Mouse (Mus musculus) kidney, postnatal 0 days (tissue): ENCODE data around the gene Klhl42. TPM values are rescaled to one million over a fixed set of nuclear protein-coding genes. Genes with fewer than 3 reads are reported as not detected.

Experiments
- ATAC-seq: fragments of 200-750 bp; cut with Nextera tagmentation; replicated peaks from 2 replicates; pipeline ENCODE4 v1.8.0; 2017; ENCODE audit warnings: low read depth, moderate number of reproducible peaks, moderate TSS enrichment, moderate library complexity; ENCODE audit not compliant: low FRiP score
- DNase-seq: peaks from one replicate; pipeline ENCODE4 v3.0.0-alpha.2; 2016; ENCODE audit warnings: low spot score
- H3K27ac ChIP-seq: fragments of 300-500 bp; sonication (generic); 2 replicates; pipeline ENCODE4 v1.5.1; 2014; ENCODE audit warnings: mild to moderate bottlenecking
- H3K27me3 ChIP-seq: fragments of 300-500 bp; sonication (generic); 2 replicates; pipeline ENCODE4 v1.6.1; 2014; ENCODE audit warnings: low read length, mixed read lengths; ENCODE audit not compliant: insufficient read depth
- H3K36me3 ChIP-seq: fragments of 300-500 bp; sonication (generic); 2 replicates; pipeline ENCODE4 v1.6.1; 2014; ENCODE audit warnings: low read length, mixed read lengths; ENCODE audit not compliant: insufficient read depth
- H3K4me1 ChIP-seq: fragments of 300-500 bp; sonication (generic); replicated peaks from 2 replicates; pipeline ENCODE4 v1.6.1; 2014; ENCODE audit warnings: antibody characterized with exemption, low read length, mixed read lengths; ENCODE audit not compliant: insufficient read depth
- H3K4me2 ChIP-seq: fragments of 300-500 bp; sonication (generic); 2 replicates; pipeline ENCODE4 v1.6.1; 2014; ENCODE audit warnings: mild to moderate bottlenecking, low read length, moderate library complexity, mixed read lengths
- H3K4me3 ChIP-seq: fragments of 300-500 bp; sonication (generic); replicated peaks from 2 replicates; pipeline ENCODE4 v1.5.1; 2014; ENCODE audit warnings: low read depth, low read length
- H3K9ac ChIP-seq: fragments of 300-500 bp; sonication (generic); 2 replicates; pipeline ENCODE4 v1.6.1; 2014; ENCODE audit warnings: low read depth, low read length
- H3K9me3 ChIP-seq: fragments of 300-500 bp; sonication (generic); replicated peaks from 2 replicates; pipeline ENCODE4 v1.6.1; 2016; ENCODE audit warnings: low read length, inconsistent platforms, mixed read lengths
- CTCF ChIP-seq: IDR thresholded peaks from 2 replicates; pipeline ENCODE4 v1.5.1; 2016; ENCODE audit warnings: antibody characterized with exemption, low read depth, mild to moderate bottlenecking, moderate library complexity
- WGBS: fragments of 180-500 bp; shearing (Covaris S2); extraction: QIAGEN DNeasy Blood & Tissue Kit; methylation state at CpG from one replicate; pipeline ENCODE4 v1.1.7; 2014; 5-methylcytosine and 5-hydroxymethylcytosine counted together
- polyA plus RNA-seq: library from polyadenylated mRNA; unstranded; fragments of >200 nt; fragmentation: Nextera tagmentation; extraction: Ambion mirVana; gene quantifications from 2 replicates; pipeline ENCODE4 v1.2.1, GENCODE M21; 2015

Klhl42 gene
- 5.7 and 6.0 TPM in 2 replicates for polyA plus RNA-seq

- Histone ChIP-seq H3K9ac (peak within 1 kb of the TSS; percentile 79), H3K4me3 (peak within 1 kb of the TSS; percentile 84), H3K4me2 (peak within 1 kb of the TSS; percentile 99), H3K36me3 (no peaks in the 10 kb centered on the region), H3K27me3 (no peaks in the 10 kb centered on the region), H3K4me1 (peaks cover 8% of the 10 kb centered on the region; the same call in 1 of the 2 replicates), H3K27ac (peak within 1 kb of the TSS; percentile 83), H3K9me3 (no peaks in the 10 kb centered on the region)
- peak; percentile 87 for ATAC-seq
- TF ChIP-seq CTCF = no peak
- WGBS = under 1% methylated on average over 95 of the region's 99 CpGs
- peak; percentile 82 for DNase-seq
Measured at GRCm38 (mm10) chr6:147091136-147092120, at the start of gene Klhl42. TSS of gene Klhl42 (plus strand) at chr6:147091379.

- TF ChIP-seq CTCF = peak; percentile 40; the same call in 1 of the 2 replicates
- peak within 1 kb of the TSS; percentile 98 for H3K4me3 ChIP-seq
- no peaks in the 10 kb centered on the region for H3K27me3 ChIP-seq
- ATAC-seq = peak; percentile 98
- H3K9ac ChIP-seq = peak within 1 kb of the TSS; percentile 94
- peaks cover 15% of the 10 kb centered on the region for H3K36me3 ChIP-seq
- no peaks in the 10 kb centered on the region for H3K9me3 ChIP-seq
- H3K4me2 ChIP-seq = peak within 1 kb of the TSS; percentile 69
- WGBS = 5% methylated on average over 66 of the region's 66 CpGs
- H3K27ac ChIP-seq = peak within 1 kb of the TSS; percentile 86
- DNase-seq = peak; percentile 96
- peaks cover 8% of the 10 kb centered on the region; the same call in 1 of the 2 replicates for H3K4me1 ChIP-seq
Measured at GRCm38 (mm10) chr6:147042291-147043290, 48.6 kb upstream of the Klhl42 start, which contains the start of gene Mrps35. TSS of gene Mrps35 (plus strand) at chr6:147042764.

DNA sequence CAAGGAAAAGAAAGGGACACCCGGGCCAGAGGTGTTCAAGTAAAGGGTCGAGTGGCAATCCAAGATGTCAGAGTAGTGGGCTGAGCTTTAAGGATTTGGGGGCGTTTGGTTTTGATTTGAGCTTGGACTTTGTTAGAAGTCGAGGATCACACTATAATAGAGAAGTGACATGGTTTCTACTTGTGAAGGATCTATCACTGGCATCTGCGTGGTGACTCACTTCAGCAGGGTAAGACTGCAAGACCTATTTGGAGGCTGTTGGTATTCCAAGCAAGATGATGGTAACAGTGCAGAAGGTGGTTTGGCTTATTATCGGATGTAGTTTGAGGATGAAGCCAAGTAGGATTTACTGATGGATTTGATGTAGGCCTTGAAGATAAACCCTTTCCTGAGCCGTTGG, 47.5 kb upstream of the Klhl42 start:
- ATAC-seq (no peak), DNase-seq (no peak)
- peak overlapping the region; percentile 98 for H3K4me3 ChIP-seq
- no peak overlapping the region for H3K27ac ChIP-seq
- H3K4me2 ChIP-seq = peak overlapping the region; percentile 69
- peaks cover 8% of the 10 kb centered on the region; the same call in 1 of the 2 replicates for H3K4me1 ChIP-seq
- WGBS = 48% methylated on average over 7 of the region's 7 CpGs
- H3K36me3 ChIP-seq = peaks cover 23% of the 10 kb centered on the region
- no peaks in the 10 kb centered on the region for H3K9me3 ChIP-seq
- no peaks in the 10 kb centered on the region for H3K27me3 ChIP-seq
- H3K9ac ChIP-seq = peak overlapping the region; percentile 94
- no peak for TF ChIP-seq CTCF

DNA sequence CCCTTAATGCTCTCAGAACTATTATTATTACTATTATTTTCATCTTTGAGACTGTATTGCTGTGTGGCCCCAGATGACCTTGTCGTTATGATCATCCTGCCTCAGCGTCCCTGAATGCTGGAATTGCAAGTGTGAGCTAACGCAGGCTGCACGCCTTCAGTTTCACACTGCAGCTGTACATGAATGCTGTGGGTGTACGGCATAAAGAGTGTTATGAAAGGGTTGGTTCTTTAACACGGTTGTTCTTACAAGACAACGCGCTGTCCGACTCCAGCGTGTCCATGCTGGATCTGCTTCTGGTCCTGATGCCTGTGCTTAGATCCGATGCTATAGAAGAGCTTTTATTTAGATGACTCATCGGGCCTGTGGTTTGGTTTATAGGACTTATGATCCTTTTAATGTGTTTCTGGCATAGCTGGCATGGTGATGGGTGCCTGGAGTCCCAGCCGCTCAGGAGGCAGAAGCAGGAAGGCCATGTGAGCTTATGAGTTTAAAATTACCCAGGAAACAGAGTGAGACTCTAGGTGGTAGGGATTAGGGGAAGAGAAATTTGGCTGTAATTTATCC, 41.9 kb upstream of the Klhl42 start:
- H3K9me3 ChIP-seq = no peaks in the 10 kb centered on the region
- H3K27ac ChIP-seq = no peak overlapping the region
- H3K4me3 ChIP-seq = no peak overlapping the region
- no peak overlapping the region for H3K4me2 ChIP-seq
- 94% methylated on average over 13 of the region's 13 CpGs for WGBS
- no peaks in the 10 kb centered on the region for H3K27me3 ChIP-seq
- peaks cover 57% of the 10 kb centered on the region for H3K36me3 ChIP-seq
- ATAC-seq = no peak
- TF ChIP-seq CTCF = no peak
- no peaks in the 10 kb centered on the region for H3K4me1 ChIP-seq
- no peak overlapping the region for H3K9ac ChIP-seq
- DNase-seq = no peak

DNA sequence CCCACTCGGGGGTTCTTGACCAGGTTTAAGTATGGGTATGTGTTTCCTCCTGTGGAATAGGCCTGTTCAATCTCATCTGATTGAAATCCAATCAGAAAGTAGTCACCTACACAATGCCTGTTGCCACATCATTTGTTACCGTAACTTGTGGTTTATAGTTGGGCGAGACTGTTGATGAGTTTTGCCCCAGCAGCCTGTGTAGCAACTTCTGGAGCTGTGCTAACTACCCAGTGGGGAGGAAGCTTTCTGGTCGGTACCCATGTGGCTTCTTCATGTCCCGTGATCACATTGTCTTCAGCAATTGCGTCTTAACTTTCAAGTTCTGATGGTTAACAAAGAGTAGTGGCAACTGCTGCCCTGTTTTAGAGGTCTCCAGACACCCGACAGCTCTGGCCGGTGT, 39.5 kb upstream of the Klhl42 start:
- Histone ChIP-seq H3K9me3 (no peaks in the 10 kb centered on the region), H3K4me1 (no peaks in the 10 kb centered on the region), H3K4me2 (no peak overlapping the region), H3K9ac (no peak overlapping the region), H3K4me3 (no peak overlapping the region), H3K36me3 (peaks cover 65% of the 10 kb centered on the region), H3K27ac (no peak overlapping the region), H3K27me3 (no peaks in the 10 kb centered on the region)
- no peak for TF ChIP-seq CTCF
- no peak for ATAC-seq
- no peak for DNase-seq
- WGBS = 96% methylated on average over 8 of the region's 8 CpGs
